Comparison of ENCODE assay signal across 8 mouse cellular contexts in genomic region chr12:55493381-55493780, GRCm38 (mm10). TPM values are rescaled to one million over a fixed set of nuclear protein-coding genes. Genes with fewer than 3 reads are reported as not detected.
DNase-seq lines count a peak whose midpoint lies in the region; ATAC-seq and TF ChIP-seq lines count a peak whose summit lies in the region.

No protein-coding gene starts in this region.

- H3K4me2 ChIP-seq in embryonic facial prominence, embryonic 11.5 days (ENCODE audit: low read depth, low read length), result peak overlapping the region; percentile 63
- H3K4me2 ChIP-seq in hindbrain, embryonic 14.5 days (replicated peaks), result peak overlapping the region; percentile 86
- H3K4me2 ChIP-seq in midbrain, embryonic 16.5 days (ENCODE audit: low read length), result peak overlapping the region; percentile 89

- H3K9ac ChIP-seq in embryonic facial prominence, embryonic 11.5 days (replicated peaks; ENCODE audit: low read length), result peak overlapping the region; percentile 97
- H3K9ac ChIP-seq in hindbrain, embryonic 14.5 days, result no peak overlapping the region
- no peak overlapping the region for H3K9ac ChIP-seq in midbrain, embryonic 16.5 days (ENCODE audit: low read depth, low read length)

- no peaks in the 10 kb centered on the region for H3K27me3 ChIP-seq in kidney, adult 2 months (replicated peaks; ENCODE audit: control insufficient read depth, insufficient read depth, low read length)
- H3K27me3 ChIP-seq in embryonic facial prominence, embryonic 11.5 days (ENCODE audit: control insufficient read depth, insufficient read depth, low read length), result no peaks in the 10 kb centered on the region
- no peaks in the 10 kb centered on the region for H3K27me3 ChIP-seq in hindbrain, embryonic 14.5 days (ENCODE audit: control insufficient read depth, insufficient read depth, low read length)
- no peaks in the 10 kb centered on the region for H3K27me3 ChIP-seq in midbrain, embryonic 16.5 days (ENCODE audit: control insufficient read depth, insufficient read depth, low read depth, low read length)

- TF ChIP-seq CTCF in kidney, adult 2 months (conservative IDR thresholded peaks at IDR 0.05; ENCODE audit: insufficient read depth, insufficient read length, low read depth, low read length), result no peak

- H3K4me1 ChIP-seq in kidney, adult 2 months (ENCODE audit: control insufficient read depth, insufficient read depth, low read length), result peaks cover 15% of the 10 kb centered on the region; the same call in 1 of the 2 replicates
- peaks cover 9% of the 10 kb centered on the region for H3K4me1 ChIP-seq in embryonic facial prominence, embryonic 11.5 days (ENCODE audit: control insufficient read depth, insufficient read depth, low read length)
- peaks cover 23% of the 10 kb centered on the region for H3K4me1 ChIP-seq in hindbrain, embryonic 14.5 days (replicated peaks; ENCODE audit: control insufficient read depth, insufficient read depth, low read length)
- peaks cover 17% of the 10 kb centered on the region for H3K4me1 ChIP-seq in midbrain, embryonic 16.5 days (ENCODE audit: control insufficient read depth, insufficient read depth, low read length)

- DNase-seq in kidney, adult 2 months, result peak; percentile 24
- DNase-seq in kidney, adult 11 months, result no peak
- peak; percentile 12 for DNase-seq in embryonic facial prominence, embryonic 11.5 days (ENCODE audit: low spot score)
- no peak for DNase-seq in hindbrain, embryonic 14.5 days (ENCODE audit: low spot score)
- no peak for DNase-seq in right cerebral cortex, postnatal 4 days
- no peak for DNase-seq in cerebellum, postnatal 14 days
- no peak for DNase-seq in layer of hippocampus, adult 11-12 months (ENCODE audit: low spot score)

- H3K36me3 ChIP-seq in kidney, adult 2 months (ENCODE audit: control insufficient read depth, insufficient read depth, low read length), result peaks cover 17% of the 10 kb centered on the region
- H3K36me3 ChIP-seq in embryonic facial prominence, embryonic 11.5 days (replicated peaks; ENCODE audit: control insufficient read depth, insufficient read depth, low read depth, low read length), result peaks cover 5% of the 10 kb centered on the region
- H3K36me3 ChIP-seq in hindbrain, embryonic 14.5 days (replicated peaks; ENCODE audit: control insufficient read depth, insufficient read depth), result peaks cover 27% of the 10 kb centered on the region
- H3K36me3 ChIP-seq in midbrain, embryonic 16.5 days (ENCODE audit: control insufficient read depth, insufficient read depth, low read length), result peaks cover 7% of the 10 kb centered on the region; the same call in 1 of the 2 replicates

- H3K27ac ChIP-seq in kidney, adult 2 months (ENCODE audit: insufficient read depth, low read depth, low read length), result peak overlapping the region; percentile 99
- H3K27ac ChIP-seq in embryonic facial prominence, embryonic 11.5 days (replicated peaks; ENCODE audit: low read depth, low read length), result peak overlapping the region; percentile 100; the same call in 1 of the 2 replicates
- H3K27ac ChIP-seq in hindbrain, embryonic 14.5 days, result no peak overlapping the region
- no peak overlapping the region for H3K27ac ChIP-seq in midbrain, embryonic 16.5 days (ENCODE audit: low read length)

- ATAC-seq in embryonic facial prominence, embryonic 11.5 days (replicated peaks; ENCODE audit: insufficient number of reproducible peaks, low FRiP score, low TSS enrichment, low read depth), result no peak
- no peak for ATAC-seq in hindbrain, embryonic 14.5 days (ENCODE audit: low FRiP score)
- ATAC-seq in midbrain, embryonic 16.5 days, result no peak

- H3K4me3 ChIP-seq in kidney, adult 2 months (ENCODE audit: insufficient read depth, low read depth, low read length), result no peak overlapping the region
- peak overlapping the region; percentile 87 for H3K4me3 ChIP-seq in embryonic facial prominence, embryonic 11.5 days (ENCODE audit: low read depth, low read length)
- H3K4me3 ChIP-seq in hindbrain, embryonic 14.5 days (replicated peaks; ENCODE audit: low read length), result peak overlapping the region; percentile 84; the same call in 1 of the 2 replicates
- H3K4me3 ChIP-seq in midbrain, embryonic 16.5 days (ENCODE audit: low read depth, low read length), result peak overlapping the region; percentile 88; the same call in 1 of the 2 replicates

- 48% methylated on average over 8 of the region's 8 CpGs for WGBS in kidney, adult 2 months
- WGBS in embryonic facial prominence, embryonic 11.5 days, result 31% methylated on average over 8 of the region's 8 CpGs
- 39% methylated on average over 8 of the region's 8 CpGs for WGBS in hindbrain, embryonic 14.5 days
- WGBS in midbrain, embryonic 16.5 days, result 32% methylated on average over 8 of the region's 8 CpGs

- no peak for TF ChIP-seq POLR2A in kidney, adult 2 months (IDR thresholded peaks at IDR 0.05; ENCODE audit: low read depth, low read length)

- H3K9me3 ChIP-seq in embryonic facial prominence, embryonic 11.5 days (replicated peaks; ENCODE audit: control insufficient read depth, low read length), result no peaks in the 10 kb centered on the region
- no peaks in the 10 kb centered on the region for H3K9me3 ChIP-seq in hindbrain, embryonic 14.5 days (ENCODE audit: control insufficient read depth, low read length)
- H3K9me3 ChIP-seq in midbrain, embryonic 16.5 days (replicated peaks; ENCODE audit: control insufficient read depth, low read length, poor library complexity, severe bottlenecking), result no peaks in the 10 kb centered on the region

RNA-seq across cellular contexts. Expression of gene Nfkbia, which starts 0.9 kb away (rescaled TPM):
- 90.0 and 93.3 TPM in 2 replicates for polyA plus RNA-seq in kidney, adult 2 months (2012; rRNA removed)
- polyA plus RNA-seq in embryonic facial prominence, embryonic 11.5 days (2014; fragmentation: Nextera tagmentation; extraction: Ambion mirVana), result 56.9 and 60.7 TPM in 2 replicates
- 59.7 and 63.9 TPM in 2 replicates for polyA plus RNA-seq in hindbrain, embryonic 14.5 days (2014; fragmentation: Nextera tagmentation; extraction: Ambion mirVana)
- 55.2 and 64.3 TPM in 2 replicates for polyA plus RNA-seq in midbrain, embryonic 16.5 days (2015; fragmentation: Nextera tagmentation; extraction: Ambion mirVana)

Comparison
In these comparisons a context has a peak if more than half of its experiments do, and no peak if none do; other contexts are left out.
1. DNase-seq: peak in kidney, adult 2 months (single experiment) and embryonic facial prominence, embryonic 11.5 days (single experiment); none in kidney, adult 11 months (single experiment), hindbrain, embryonic 14.5 days (single experiment), right cerebral cortex, postnatal 4 days (single experiment), cerebellum, postnatal 14 days (0 of 2) and layer of hippocampus, adult 11-12 months (single experiment).
2. H3K27ac ChIP-seq: peak in kidney, adult 2 months (single experiment) and embryonic facial prominence, embryonic 11.5 days (single experiment); none in hindbrain, embryonic 14.5 days (single experiment) and midbrain, embryonic 16.5 days (single experiment).
3. Peak in every context shown above with its lines, with median percentiles within 50 percentile points of each other: H3K4me2 ChIP-seq.